Mouse (Mus musculus): ENCODE results near the gene Adamts17. TPM values are rescaled to one million over a fixed set of nuclear protein-coding genes. Genes with fewer than 3 reads are reported as not detected.

Gene Adamts17
- total RNA-seq, 2 experiments from 2014 or later, result 10.0 to 10.9 TPM

DNA sequence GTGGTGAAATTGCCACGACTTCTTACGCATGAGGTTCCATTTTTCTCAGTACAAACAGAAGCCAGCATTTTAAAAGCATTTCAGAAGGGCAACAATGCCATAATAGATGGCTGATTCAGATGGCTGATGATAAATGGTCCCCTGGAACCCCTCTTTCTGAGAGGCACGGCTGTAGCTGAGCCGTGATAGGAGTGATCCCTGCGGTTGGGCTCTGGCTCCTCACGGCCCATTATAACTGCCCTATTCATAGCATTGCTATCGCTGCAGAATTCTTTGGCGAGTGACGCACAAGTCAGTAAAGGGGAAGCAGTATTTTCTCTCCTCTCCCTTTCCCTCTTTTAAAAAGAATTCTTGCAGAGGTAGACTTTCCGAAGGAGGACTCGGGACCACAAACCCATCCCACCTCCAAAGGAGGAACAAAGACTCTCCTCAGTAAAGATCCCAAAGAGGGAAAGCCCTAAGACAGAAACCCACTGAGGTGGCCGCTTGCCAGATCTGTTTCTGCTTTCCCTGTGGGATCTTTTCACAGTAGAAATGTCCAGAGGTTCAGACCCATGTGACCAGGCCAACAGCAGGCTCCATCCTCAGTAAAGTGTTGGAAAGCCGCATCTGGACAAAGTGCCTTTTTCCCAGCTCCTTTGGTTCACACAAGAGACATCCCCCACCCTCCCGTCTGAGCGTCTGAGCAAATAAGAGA is 204.7 kb downstream of the Adamts17 start:
- DNase-seq (ENCODE audit: low spot score in 2 of 2), result peak in 1 of 2 experiments; percentile 15
- intact Hi-C loops (cut with DNase I), result no loop called here

DNA sequence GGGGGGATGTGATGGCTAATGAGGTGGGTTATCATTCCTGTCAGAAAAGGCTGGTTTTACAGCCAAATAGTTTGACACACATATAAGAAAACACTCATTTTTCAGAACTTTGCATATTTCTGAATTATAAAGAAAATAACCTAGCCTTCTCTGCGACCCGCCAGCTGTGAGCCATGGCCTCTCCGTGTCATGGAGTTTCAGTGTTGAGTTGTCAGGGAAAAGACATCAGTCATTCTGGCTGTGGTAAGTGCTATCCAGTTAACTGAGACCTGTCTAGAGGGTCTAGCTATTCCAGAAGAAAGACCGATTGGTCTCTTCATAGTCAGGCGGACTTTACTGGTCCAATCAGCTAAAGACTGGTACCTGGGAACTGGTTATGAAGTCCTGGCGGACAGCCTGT is 205.7 kb downstream of the Adamts17 start:
- intact Hi-C loops (cut with DNase I), result no loop called here
- DNase-seq (ENCODE audit: low spot score in 2 of 2), result no peak

DNA sequence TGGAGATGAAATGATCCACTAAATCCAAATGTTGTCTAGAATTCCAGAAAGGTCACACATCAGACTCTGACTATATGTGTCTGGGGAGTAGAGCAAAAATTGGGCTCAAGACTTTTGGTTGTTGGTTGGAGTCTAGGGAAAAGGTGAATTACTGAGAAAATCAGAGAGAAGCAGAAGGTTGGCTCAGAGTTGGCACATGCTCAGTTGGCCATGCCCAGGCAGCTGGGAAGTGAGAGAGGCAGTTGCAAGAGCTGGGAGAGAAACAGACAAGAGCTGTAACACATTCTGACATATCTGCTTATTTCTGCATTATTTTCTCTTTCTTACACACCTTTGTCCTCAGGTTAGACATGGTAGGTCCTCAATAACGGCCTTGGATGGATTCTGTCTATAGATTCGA is 209.7 kb downstream of the Adamts17 start:
- intact Hi-C loops (cut with DNase I), result no loop called here
- no peak for DNase-seq (ENCODE audit: low spot score in 2 of 2)

DNA sequence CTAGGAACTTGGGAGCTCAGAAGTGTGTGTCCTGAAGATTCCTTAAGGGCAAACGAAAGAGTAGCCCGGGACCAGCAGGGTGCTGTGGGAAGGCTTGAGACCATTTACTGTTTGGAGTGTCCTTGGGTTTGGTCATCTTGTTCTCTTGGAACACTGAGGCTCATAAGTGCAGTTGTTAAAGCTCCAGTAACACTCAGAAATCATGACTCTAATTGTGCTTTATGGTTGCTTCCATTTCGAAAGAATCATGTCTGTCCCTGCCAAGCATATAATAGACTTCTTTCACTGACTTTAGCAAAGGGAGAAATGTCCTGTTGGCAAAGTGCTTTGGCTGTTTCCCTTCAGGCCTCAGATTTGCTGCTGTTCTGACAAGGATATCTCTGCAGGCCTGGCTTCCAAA is 210.9 kb downstream of the Adamts17 start:
- intact Hi-C loops (cut with DNase I), result no loop called here
- no peak for DNase-seq (ENCODE audit: low spot score in 2 of 2)

DNA sequence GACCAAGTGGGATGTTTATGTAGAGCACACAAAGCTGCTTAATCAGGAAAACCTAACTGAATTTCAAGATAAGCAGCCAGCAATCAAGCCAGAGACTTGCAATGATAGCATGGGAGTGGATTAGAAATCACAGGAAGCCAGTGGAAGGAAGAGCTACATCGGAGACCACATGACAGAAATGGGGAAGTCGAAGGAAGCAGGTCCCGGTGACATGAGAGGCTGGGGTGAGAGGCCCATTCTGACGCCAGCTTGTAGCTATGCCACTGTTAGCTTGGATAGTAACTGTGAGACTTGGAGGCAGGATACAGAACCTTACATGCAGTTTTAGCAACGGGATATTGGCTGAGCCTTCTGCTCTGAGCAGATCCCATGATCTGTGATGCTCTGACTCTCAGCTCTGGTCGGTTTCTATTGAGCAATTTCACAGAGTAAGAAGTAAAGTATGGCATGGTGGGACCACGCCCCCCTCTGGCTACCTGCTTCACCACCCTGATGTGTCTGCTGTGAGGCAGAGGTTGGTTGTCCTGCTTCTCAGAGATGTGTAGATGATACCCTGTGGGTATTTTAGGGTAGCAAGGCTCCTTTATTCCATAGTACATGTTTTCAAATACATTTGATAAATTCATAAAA is 211.7 kb downstream of the Adamts17 start:
- intact Hi-C loops (cut with DNase I), result no loop called here
- no peak for DNase-seq (ENCODE audit: low spot score in 2 of 2)

DNA sequence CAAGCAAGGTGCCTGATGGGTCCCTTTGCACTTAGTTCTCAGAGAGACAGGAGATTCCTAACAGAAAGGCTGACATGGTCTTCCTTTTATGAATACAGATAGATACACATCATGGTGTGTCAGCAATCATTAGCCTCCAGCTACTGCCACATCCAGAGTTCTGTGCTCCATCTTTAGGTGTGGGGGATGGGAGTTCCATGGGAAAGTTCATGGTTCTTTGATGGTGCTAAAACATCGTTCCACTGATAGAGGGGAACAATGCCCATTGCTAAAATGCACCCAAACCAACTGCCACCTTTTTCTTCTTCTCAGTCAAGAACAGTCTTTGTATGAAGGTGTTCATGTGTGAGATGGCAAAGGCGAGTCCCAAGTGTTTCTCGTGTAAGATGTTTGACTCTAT is 215.3 kb downstream of the Adamts17 start:
- no peak for DNase-seq (ENCODE audit: low spot score in 2 of 2)
- intact Hi-C loops (cut with DNase I), result no loop called here

DNA sequence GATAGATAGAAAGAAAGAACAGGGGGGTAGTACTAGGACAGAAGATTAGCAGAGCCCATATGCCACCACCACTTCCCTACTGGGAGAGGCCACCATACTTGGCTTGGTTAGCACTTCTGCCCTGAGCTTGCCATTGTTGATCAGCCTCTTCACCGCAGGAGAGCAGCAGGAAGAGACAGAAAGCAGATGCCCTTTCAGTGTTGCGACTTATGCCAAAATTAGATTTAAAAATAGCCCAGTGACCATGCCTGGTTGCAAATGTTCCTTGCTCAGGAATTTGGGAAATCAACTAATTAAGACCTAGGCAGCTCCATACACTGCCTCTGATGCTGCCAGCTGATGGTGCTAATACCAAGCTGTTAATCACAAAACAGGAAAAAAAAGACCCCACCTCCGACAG is 216.0 kb downstream of the Adamts17 start:
- no peak for DNase-seq (ENCODE audit: low spot score in 2 of 2)
- intact Hi-C loops (cut with DNase I), result no loop called here

DNA sequence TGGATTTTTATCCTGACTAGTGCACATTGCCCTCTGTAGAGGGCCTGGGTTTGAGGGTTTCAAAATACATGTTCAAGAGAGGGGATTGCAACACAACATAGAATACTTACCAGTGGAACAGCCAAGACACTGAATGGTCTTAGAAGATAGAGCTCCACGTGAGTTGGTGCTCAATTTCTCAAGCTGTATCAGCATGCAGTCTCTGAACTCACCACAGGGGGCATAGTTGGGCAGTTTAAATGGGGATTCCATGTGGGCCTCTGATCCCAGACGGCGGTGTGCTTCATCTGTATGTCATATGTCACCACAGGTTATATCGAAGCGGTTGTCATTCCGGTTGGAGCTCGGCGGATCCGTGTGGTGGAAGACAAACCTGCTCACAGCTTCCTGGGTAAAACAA is 222.2 kb downstream of the Adamts17 start:
- intact Hi-C loops (cut with DNase I), result loop anchor here (5.0 to 10.0 kb wide), 2 partner anchors 194 to 217 kb away; no protein-coding TSS in a partner anchor
- peak in 1 of 2 experiments; percentile 16 for DNase-seq (ENCODE audit: low spot score in 2 of 2)

DNA sequence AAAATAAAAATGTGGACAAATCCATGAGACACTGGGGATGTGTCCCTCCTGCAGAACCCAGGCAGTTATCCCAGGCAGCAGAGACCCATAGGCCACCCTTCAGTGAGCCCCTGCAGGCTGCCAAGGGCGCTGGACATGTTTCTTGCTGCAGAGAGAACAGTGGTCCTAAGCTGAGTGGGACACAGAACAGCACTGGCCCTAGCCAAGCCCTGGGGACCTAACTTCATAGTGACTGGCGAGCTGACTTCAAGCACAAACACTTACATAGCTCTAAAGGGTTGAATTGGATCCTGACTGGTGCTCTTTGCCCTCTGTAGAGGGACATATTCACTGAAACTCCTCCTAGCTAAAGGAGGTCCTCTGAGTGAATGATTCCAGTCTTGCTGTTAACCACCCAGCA is 223.0 kb downstream of the Adamts17 start:
- no peak for DNase-seq (ENCODE audit: low spot score in 2 of 2)
- intact Hi-C loops (cut with DNase I), result loop anchor here (5.0 to 10.0 kb wide), 2 partner anchors 195 to 218 kb away; no protein-coding TSS in a partner anchor

DNA sequence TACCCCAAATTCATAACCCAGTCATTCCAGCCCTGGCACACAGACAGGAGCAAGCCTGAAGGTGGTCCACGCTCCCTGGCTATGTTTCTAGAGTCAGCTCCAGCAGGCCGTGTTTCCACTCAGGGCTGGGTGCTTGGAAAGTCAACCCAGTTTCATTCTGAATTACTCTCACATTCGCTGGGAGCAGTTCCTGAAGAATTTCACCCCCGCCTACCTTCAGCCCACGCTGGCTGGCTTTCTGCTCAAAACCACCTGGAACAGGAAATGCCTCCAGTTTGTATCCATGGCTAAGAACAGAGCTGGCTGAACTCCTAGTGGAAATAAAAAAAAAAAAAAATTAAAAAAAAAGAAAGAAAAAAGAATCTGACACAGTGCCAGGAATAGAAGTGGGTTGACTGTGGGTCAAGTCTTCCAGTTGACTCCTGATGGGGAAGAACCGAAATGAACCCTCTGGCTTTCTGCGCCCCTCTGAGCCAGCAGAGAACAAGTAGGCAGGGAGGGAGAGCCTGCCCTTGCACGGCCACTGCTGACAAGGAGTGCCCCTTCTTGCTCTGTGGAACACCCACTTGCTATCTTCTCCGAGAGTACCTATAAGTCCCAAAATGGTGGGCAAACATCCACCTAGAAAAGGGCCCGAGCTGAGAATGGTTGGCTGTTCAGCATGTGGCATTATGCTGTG is 225.2 kb downstream of the Adamts17 start:
- intact Hi-C loops (cut with DNase I), result loop anchor here (5.0 to 10.0 kb wide), 2 partner anchors 197 to 220 kb away; no protein-coding TSS in a partner anchor
- peak; percentile 65 to 92 for DNase-seq (ENCODE audit: low spot score in 2 of 2)

DNA sequence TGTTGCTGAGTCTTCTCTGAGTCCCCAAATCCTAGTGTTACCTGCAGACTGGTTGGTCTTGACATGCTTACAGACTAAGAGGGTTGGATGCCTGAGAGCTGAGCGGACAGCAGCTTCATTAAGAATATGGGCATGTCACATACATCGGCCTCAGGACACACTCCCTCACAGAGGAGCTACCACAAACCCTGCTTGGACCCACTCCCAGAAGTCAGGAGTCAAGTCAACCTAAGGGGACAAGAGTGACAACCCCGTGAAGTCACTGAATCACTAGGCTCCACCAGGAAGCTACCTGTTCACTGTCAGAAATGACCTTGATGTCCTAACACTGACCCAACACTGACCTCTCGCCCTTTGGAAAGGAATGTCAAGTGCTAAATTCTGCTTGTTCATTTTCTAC is 226.1 kb downstream of the Adamts17 start:
- no peak for DNase-seq (ENCODE audit: low spot score in 2 of 2)
- intact Hi-C loops (cut with DNase I), result loop anchor here (10.0 kb wide), 1 partner anchor 221 kb away; no protein-coding TSS in a partner anchor

DNA sequence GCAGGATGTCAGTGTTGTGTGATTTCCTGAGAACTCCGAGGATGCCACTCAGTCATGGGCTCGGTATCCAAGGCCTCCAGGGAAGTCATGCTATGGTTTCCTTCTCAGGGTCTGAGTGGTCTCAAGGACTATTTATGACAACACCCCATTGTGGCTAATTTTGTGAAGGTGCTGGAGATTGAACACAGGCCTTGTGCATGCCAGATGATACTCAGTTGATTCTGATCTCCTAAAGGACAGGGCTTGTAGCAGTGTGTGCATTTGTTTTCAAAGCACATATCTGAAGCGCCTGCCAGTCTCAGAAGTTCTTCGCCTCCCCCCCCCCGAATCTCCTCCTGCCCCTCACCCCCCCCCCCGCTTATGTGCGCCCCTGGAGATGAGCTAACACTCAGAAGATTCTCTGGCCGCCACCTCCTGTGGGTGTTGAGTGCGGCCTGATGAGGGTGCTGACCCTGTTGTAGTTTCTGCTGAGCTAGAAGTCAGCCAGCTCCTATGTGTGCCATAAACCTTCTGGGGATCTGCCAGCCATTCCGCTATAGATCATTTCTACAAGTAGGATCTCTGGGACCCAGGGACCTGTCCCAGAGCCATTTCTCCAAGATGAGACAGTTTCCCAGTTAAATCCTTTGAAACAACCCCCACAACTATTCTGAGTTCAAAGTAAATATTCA is 232.6 kb downstream of the Adamts17 start:
- no peak for DNase-seq (ENCODE audit: low spot score in 2 of 2)
- intact Hi-C loops (cut with DNase I), result no loop called here

DNA sequence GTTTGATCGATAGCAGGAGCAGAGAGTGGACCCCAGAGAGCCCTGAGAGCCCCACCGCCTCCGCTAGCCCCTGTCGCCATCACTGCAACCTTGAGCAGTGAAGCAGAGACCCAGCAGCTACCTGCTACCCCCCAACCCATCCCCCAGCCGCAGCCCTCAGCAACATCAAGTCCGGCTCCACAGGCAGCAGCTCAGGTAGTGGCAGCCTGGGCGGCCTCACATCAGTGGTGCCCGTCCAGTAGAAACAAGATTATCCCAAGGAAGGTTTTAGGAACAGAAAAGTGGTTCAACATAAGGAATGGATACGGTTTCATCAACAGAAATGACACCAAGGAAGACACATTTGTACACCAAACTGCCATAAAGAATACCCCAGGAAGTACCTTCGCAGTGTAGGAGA is 243.2 kb downstream of the Adamts17 start:
- intact Hi-C loops (cut with DNase I), result no loop called here
- DNase-seq (ENCODE audit: low spot score in 2 of 2), result no peak

DNA sequence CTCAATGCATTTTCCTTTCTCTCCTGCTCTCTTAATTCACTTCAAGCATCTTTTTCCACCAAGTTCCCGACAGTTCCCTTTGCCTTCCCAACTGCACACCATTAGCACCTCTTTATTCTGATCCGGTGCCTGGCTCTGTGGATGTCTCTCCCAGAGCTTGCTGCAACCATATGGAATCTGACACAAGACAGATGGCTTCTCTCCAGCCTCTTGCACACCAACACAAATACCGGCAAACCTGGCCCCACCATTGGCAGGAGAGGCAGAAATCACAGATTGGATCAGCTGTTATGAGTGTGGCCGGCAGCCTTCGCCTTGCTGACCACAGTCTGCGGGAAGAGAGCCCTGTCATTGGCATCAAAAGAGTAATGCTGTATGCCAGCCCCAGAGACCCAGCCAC is 248.2 kb downstream of the Adamts17 start:
- DNase-seq (ENCODE audit: low spot score in 2 of 2), result peak in 1 of 2 experiments; percentile 32
- intact Hi-C loops (cut with DNase I), result no loop called here

DNA sequence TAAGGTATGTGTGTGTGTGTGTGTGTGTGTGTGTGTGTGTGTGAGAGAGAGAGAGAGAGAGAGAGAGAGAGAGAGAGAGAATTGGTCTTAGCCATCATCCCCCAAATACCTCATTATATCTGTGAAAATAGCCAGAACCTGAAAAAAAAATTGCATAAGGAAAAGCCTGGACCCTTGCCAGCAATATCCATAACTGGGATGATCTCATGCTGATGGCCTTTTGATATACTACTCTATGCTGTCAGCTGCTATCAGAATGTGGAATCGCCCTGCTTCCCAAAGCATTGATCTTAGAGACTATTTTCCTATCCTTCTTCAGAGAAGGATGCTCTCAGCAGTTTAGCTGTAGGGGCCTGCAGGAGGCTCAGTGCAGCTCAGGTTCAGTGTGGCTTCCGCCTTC is 257.6 kb downstream of the Adamts17 start:
- intact Hi-C loops (cut with DNase I), result no loop called here
- DNase-seq (ENCODE audit: low spot score in 2 of 2), result no peak

DNA sequence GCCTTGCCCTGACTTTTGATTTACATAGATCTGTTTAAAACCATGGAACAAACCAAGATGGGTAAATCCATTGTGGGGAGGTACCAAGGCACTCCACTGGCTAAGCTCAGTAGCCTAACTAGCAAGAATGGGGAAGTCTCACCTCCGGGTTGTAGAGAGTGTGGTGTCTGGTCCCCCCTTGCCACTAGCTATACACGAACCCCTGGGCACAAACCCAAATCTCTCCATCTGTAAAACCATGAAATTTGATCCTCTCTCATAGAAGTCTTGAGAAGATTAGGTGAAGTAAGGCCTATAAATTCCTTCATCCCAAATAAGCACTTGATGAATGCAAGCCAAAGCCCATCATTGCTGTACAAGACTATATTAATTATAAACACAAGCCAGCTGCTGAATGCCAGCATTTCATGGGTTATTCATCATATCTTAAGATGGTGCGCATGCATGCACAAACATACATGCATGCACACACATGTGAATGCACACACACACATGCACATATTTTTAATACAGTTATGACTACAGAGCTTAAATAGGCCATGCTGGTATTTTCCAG is 262.0 kb downstream of the Adamts17 start:
- intact Hi-C loops (cut with DNase I), result no loop called here
- no peak for DNase-seq (ENCODE audit: low spot score in 2 of 2)

DNA sequence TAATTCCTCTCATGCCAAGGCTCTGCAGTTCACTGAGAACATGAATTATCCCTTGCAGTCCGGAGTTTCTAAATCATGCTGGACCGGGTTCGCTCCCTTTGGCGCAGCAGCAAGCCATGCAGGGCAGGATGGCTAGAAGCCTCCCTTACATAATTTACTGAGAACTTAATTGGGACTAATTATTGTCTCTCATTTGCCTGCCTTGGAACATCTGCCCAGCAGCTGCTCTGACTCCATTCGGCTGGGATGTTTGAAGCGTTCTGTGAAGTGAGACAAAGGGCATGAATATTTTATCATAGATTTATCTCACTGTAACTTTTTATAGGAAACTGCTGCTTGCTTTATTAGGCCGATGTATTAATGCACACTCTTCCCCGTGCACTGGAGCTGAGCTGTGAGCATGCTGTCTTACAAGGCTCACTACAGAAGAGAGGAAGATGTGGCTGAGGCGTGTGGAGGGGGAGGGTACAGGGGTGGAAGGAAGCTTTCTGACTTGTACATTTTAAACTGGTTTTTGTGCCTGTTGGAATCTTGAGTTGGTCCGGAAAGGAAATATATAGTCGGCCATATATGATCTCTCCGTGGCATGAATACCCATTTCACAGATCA is 271.1 kb downstream of the Adamts17 start:
- intact Hi-C loops (cut with DNase I), result no loop called here
- DNase-seq (ENCODE audit: low spot score in 2 of 2), result peak in 1 of 2 experiments; percentile 23

DNA sequence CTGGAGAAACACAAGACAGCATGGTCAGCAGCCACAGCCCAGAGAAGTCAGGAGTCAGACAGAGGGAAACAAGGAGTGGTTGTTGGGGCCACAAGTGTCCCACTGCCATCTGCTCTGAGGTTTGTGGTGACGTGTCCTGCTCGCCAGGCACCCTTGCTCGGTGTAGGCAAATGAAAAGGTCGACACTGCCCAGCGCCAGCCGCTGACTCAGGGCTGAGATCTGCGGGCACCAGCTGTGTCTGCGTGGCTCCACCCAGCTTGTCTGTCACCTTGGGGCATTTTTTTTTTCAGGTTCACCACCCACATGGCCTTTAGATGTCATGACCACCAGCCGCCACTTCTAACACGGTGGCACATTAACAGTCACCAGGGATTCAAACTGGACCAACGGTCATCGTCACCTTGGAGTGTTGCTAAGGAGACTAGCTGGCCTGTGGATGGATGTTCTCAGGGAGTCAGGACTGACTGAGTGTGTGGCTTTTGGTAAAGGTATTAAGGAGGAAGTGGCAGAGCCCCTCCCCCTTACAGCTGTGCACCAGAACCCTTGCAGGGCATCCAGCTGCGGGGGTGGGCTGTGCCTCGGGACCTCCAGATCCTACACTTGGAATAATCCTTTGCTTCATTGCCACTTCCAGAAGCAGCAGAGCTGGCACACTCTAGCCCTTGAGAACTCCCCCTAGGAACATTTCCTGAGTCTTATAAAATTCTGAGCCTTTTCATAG is 273.1 kb downstream of the Adamts17 start:
- intact Hi-C loops (cut with DNase I), result no loop called here
- DNase-seq (ENCODE audit: low spot score in 2 of 2), result no peak

DNA sequence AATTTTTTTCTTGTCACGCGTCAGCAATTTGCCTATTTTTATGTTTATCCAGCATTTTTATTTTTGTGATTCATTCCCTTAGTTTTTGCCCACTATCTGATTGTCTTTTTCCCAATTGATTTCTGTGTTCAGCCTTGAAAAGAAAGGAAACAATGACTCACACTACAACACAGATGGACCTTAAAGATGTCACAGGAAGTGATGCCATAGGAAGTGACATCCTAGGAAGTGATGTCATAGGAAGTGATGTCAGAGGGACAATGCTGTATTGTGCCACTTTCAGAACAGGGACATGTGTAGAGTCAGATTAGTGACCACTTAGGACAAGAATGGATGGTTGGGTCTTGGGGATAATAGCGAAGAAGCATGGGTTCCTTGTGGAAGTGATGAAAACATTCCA is 274.5 kb downstream of the Adamts17 start:
- intact Hi-C loops (cut with DNase I), result no loop called here
- no peak for DNase-seq (ENCODE audit: low spot score in 2 of 2)

Data from left cerebral cortex, postnatal 25 days (tissue).